Mouse (Mus musculus) midbrain, embryonic 15.5 days (tissue): ENCODE results near the gene Sirt5. TPM values are rescaled to one million over a fixed set of nuclear protein-coding genes. Genes with fewer than 3 reads are reported as not detected.

Experiments used
- polyA plus RNA-seq: library from polyadenylated mRNA; unstranded; fragments of >200 nt; fragmentation: Nextera tagmentation; extraction: Ambion mirVana; gene quantifications from 2 replicates; pipeline ENCODE4 v1.2.1, GENCODE M21; 2015

The Sirt5 gene
- polyA plus RNA-seq, 1 experiment from 2014 or later: 39.9 TPM

Other genes with a start within 250 kb of the Sirt5 start
- gene Tbc1d7, start 194.0 kb upstream of the Sirt5 start, polyA plus RNA-seq: 84.9 and 93.0 TPM in 2 replicates
- gene Gfod1, start 61.3 kb upstream of the Sirt5 start, polyA plus RNA-seq: 2.4 and 2.9 TPM in 2 replicates
- 155 and 160 TPM in 2 replicates for gene Nol7, start 32.9 kb downstream of the Sirt5 start, polyA plus RNA-seq
- 11.5 and 13.3 TPM in 2 replicates for gene Ranbp9, start 115.8 kb downstream of the Sirt5 start, polyA plus RNA-seq
- gene Mcur1, start 194.7 kb downstream of the Sirt5 start, polyA plus RNA-seq: 6.4 and 7.2 TPM in 2 replicates